Mouse (Mus musculus) heart, postnatal 10 days (tissue): ENCODE data around the gene Ryr1. TPM values are rescaled to one million over a fixed set of nuclear protein-coding genes. Genes with fewer than 3 reads are reported as not detected.

ENCODE experiments used
- DNase-seq, 2 experiments: peaks; one replicate each; pipeline ENCODE4 v3.0.0; 2021
- intact Hi-C: fragments of 180-260 bp; cut with DNase I; formaldehyde crosslinking; loops from one replicate; pipeline ENCODE4 v1.15.1; 2025
- total RNA-seq, 2 experiments: library from RNA; stranded (reverse); gene quantifications; 2 replicates each; pipeline ENCODE4 v1.2.3; 2021

Gene Ryr1
- under 1 TPM in 1 of 2 experiments, not detected in 1; 0.07 TPM for total RNA-seq

DNA sequence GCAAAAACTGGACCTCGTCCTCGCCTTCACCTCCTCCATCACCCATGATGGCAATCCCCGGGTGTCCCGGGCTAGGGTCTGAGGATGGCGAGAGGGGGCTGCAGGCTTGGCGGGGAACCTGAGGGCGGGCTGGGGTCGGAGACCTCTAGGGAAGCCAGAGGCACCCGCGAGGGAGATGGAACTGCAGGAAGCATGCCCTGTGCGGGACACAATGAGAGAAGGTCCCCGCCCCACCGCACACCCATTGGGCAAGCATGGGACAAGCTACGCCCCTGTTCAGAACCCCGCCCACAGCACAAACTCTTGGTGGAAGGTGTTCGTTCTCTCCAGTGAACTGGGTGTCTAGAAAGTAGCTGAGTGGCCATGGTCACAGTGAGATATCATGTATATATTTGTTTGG, at the start of gene Ryr1:
Gene Ryr1, minus strand, starts transcription at position 210 of the 400 bp plus-strand sequence.
- DNase-seq: peak; percentile 17 to 54
- intact Hi-C loops: loop anchor here (5.0 kb wide), 2 partner anchors 52 to 117 kb away; no protein-coding TSS in a partner anchor

DNA sequence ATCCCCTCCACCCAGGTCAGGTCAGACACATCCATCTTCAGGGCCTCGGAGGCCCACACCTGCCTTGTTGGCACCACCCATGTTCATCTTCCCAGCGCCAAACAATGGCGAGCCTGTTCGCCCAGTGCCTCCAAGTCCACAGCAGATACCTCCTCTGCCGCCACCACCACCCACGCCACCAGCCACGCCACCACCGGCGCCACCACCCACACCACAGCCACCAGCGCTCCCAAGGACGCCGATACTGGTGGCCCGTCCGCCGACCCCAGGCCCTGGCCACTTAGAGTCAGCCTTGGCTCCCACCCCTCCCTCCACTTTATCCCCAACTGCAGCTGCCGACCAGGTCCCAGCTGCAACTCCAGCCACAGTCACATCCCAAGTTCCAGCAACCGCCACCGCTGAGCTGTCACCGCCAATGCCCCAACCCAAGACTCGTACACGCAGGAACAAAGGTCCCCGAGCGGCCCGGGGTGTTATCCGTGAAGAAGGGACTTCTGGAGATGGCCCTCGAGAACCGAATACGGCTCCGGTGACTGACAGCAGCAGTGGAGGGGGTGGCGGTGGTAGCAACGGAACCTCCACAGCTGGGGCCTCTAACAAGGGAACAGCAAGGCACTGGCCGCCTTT, 47.5 kb upstream of the Ryr1 start:
- DNase-seq: no peak
- intact Hi-C loops: no loop called here

DNA sequence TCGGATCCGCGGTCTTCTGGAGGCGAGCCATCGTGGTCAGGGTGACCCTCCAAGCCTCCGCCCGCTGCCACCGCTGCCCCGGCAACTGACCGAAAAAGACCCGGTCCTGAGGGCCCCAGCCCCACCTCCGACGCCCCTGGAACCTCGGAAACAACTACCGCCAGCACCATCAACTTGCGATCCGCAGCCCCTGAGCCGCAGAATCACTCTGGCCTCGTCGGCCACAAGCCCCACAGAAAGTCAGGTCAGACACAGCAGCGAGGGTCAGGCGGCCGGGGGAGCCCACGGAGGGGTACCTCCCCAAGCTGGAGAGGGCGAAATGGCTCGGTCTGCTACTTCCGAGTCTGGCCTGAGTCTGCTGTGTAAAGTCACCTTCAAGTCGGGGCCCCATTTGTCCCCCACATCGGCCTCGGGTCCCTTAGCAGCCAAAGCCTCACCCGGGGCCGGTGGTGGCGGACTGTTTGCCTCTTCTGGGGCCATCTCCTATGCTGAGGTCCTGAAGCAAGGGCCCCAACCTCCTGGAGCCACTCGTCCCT, 46.7 kb upstream of the Ryr1 start:
- intact Hi-C loops: no loop called here
- no peak for DNase-seq

DNA sequence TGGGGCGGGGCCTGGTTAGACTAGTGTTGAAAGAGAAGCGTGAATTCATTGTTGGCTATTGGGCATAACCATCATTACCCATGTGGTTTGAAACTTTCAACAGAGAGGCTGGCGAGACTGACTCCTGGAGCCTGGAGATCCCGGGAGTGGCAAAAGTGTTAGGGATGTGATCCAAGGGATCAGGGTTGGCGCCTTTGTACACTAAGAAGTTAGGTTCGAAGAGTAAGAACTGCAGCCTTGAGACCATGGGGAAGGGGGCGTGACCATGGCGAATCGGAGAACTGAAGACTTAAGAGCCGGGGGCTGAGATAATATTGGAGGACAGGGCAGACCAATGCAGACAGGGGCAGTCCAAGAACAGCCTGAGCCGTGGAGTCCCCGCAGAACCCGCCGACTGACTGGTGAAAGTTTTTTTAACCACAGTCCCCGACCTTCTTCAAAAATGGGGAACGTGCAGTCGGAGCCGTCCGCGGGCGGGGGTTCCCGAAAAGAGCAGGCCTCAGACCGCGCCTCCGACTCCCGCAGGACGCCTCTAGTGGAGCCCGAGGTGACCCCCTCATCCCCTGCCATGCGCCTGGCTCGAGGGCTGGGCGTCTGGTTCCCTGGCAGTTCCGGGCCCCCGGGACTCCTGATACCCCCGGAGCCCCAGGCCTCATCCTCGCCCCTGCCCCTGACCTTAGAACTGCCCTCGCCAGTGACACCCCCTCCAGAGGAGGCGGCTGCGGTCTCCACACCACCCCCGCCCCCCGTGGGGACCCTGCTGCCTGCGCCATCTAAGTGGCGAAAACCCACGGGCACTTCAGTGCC, 46.0 kb upstream of the Ryr1 start:
- peak; percentile 30 to 38 for DNase-seq
- intact Hi-C loops: no loop called here

DNA sequence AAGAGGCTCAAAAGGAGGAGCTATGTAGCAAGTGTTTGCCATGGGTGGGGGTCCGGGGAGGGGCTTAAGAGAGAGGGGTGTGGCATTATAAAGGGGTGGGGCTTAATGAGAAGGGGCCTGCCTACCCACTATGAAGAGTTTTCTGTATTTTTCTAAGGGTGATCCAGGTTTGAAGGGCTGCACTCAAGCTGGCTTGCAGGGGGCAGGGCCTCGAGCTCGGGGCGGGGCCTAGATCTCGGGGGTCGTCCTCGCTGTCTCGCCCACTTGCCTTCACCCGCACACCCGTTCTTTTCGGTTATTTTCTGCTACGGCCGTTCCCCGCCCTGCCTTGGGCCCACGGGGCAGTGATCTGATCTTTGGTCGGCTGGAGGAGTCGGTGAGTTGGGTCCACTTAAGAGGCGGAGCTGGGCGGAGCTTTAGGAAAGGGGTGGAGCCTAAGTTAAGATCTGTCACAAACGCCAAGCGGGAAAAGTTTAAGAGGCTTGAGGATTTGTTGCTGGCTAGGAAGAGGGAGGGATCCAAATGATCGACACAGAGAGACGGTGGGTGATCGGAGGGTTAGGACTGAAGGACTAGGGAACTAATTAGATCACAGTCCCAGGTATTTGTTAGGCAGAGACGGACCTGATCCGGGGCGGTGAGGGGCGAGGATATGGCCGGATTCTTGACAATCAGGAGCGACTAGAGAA, 45.2 kb upstream of the Ryr1 start, which contains the start of the genes Ggn and Spred3:
Gene Ggn, plus strand, starts transcription at position 145 of the 689 bp plus-strand sequence.
Gene Spred3, minus strand, starts transcription at position 346 of the 689 bp plus-strand sequence.
- peak; percentile 82 to 86 for DNase-seq
- intact Hi-C loops: no loop called here

DNA sequence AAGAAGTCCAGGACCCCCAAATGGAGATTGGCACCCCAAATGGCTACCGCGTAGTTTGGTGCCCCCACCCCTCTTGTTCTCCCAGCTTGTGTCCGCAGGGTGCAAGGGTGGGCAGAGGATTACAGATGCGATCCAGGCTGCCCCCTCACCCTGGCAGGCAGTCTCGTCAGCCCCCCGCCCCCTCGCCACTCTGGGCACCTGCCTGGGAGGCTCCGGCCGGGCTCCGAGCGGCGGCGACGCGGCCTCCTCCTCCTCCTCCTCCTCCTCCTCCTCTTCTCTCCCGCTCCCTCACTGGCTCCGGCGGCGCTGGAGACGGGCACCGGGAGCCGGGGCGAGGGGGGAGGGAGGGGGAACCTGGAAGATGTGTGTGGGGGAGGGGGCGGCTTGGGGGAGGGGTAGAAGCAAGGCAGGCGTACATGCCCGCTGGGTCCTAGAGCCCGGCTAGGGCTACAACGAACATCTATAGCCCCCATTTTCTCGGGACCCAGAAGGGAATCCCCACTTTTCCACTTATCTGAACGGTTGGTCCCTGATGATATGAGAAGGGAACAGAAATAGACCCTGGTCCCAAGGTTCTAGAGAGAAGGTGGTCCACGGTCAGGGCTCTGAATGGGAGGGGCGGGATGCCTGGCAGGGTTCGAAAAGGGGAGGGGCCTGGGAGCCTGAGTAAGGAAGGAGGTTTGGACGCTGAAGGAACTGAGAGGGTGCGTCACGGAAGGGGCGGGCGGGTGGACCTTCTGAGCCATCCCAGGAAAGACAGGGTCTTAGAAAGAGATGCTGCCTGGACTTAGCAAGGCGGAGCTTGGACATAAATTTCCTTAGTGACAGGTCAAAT, 44.5 kb upstream of the Ryr1 start:
- peak; percentile 83 to 85 for DNase-seq
- intact Hi-C loops: loop anchor here (5.0 kb wide), 1 partner anchor 277 kb away; no protein-coding TSS in a partner anchor

DNA sequence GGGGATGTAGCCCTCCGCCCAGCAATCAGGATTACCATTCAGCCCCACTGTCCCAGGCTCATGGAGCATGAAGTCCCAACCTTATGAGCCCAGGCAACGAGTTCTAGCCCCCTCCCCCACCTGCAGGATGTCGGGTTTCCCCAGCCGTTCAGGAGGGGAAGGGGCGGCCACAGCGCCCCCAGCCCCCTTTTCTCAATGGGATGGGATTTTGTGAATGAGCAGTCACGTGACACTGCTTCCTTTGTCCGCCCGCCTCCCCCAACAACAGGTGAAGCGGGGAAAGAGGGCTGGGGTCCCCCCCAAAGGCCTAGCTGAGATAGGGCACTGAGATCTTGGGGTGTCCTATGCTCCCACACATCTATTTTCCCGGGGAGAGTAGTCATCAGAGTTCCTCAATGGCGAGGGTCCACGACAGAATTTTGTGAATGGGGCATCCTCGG, 43.8 kb upstream of the Ryr1 start:
- no peak for DNase-seq
- intact Hi-C loops: loop anchor here (5.0 kb wide), 1 partner anchor 277 kb away; no protein-coding TSS in a partner anchor

DNA sequence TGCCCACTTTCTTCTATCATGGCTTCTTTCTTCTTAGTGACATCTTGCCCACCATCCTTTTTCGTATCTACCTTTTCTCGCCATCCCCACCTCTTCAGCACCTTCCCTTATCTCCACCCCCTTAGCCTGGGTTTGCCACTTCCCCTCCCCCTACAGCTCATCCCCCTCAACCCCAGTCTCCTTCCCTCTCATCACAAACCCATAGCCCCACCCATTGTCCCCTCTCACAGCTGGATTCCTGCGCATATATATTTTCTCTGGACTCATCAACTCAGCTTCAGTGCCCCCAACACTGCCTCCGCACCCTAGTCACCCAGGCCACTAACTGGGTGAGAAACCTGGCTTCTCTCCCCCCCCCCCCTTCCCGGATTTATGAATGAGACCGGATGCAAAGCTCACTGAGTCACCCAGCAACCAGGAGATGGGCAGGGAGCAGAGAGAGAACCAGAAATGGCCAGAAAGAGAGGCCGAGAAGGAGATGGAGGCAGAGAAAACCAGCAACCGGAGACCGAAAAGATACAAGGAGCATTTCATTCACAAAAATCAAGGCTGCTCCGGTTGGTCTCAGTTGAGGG, 43.2 kb upstream of the Ryr1 start:
- intact Hi-C loops: loop anchor here (5.0 kb wide), 1 partner anchor 276 kb away; no protein-coding TSS in a partner anchor
- DNase-seq: no peak

DNA sequence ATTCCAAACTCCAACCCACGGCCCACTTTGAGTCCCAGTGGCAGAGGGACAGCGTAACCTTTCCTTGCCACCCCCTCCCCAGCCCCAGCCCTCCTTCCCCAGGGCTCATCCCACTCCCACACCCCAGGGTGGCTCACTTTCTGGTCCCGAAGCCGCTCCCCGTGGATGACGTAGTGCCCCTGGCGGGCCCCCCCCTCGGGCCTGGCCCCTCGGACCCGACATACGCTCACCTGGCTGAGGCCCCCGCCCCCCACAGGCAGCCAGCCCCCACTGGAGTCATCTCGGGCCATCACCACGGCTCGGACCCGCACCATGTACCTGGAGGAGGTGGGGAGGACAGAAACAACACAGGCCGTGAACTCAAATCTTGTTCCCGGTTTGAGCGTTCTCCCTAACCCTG, 42.7 kb upstream of the Ryr1 start:
- DNase-seq: no peak
- intact Hi-C loops: loop anchor here (5.0 kb wide), 1 partner anchor 275 kb away; no protein-coding TSS in a partner anchor

DNA sequence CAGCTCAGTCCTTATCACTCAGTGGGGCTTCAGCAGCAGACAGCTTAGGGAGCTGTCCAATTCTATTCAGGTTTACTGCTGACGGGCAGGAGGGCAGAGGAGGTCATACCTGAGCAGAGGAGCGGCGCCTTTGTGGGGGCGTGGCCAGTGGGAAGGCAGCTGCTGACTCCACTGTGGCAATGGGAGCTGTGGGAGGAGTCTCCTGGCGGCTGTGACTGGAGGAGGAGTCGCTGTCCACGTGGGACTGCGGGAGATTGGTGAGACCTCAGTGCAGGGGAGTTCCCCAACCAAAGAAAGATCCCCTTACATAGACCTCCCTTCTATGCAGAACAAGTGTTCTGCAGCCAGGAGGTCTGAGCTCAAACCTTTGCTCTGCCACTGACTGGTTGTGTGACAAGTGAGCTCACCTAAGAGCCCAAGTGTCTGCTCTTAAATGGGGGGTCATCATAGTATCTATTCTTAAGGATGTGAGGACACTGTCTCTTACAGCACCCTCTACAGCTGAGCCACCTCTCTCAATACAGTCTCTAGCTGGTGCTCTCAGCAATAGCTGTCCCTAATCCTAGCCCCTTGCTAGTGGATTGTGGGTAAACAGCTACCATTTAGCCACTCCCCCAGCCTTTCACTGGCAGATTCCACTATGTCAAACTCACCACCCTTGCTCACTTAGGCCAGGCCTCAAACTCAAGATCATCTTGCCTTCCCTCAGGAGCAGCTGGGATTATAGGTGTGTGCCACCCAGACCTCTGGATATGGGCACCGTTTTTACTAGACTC, 38.0 kb upstream of the Ryr1 start:
- intact Hi-C loops: no loop called here
- DNase-seq: peak in 1 of 2 experiments; percentile 45

DNA sequence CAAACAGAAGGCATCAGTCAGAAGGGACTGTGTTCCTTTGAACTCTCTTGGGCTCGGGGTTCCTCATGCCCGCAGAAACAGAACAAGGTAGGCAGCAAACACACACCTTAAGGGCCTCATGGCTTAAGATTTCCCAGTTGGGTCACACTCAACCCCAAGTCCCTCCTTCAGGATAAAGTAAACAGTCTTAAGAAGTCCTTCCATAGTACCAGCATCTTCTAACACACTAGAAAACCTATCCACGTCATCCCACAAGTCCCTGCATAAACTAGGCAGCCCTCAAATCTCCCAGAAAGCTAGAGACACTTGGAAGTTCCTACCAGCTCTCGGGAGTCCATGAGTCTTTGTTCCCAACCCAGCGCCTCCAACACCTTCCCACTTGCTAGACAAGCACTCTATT, 37.3 kb upstream of the Ryr1 start:
- intact Hi-C loops: no loop called here
- DNase-seq: no peak

DNA sequence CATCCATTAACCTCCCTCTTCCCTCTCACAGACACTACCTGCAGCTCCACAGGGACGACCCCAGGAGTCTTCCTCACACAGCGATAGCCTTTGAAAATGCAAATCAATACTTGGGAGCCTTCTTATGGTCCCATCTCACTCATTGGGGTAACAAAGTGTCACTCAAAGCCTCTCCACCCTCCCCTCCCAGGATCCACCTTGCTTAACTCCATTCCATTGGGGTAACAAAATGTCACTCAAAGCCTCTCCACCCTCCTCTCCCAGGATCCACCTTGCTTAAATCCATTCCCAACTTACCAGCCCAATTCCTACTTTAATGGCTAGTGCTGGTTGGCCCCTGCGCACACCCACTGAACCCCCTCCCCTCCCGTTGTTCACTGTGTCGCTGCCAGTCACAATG, 33.3 kb upstream of the Ryr1 start:
- no peak for DNase-seq
- intact Hi-C loops: loop anchor here (2.0 kb wide), 1 partner anchor 21 kb away; no protein-coding TSS in a partner anchor

DNA sequence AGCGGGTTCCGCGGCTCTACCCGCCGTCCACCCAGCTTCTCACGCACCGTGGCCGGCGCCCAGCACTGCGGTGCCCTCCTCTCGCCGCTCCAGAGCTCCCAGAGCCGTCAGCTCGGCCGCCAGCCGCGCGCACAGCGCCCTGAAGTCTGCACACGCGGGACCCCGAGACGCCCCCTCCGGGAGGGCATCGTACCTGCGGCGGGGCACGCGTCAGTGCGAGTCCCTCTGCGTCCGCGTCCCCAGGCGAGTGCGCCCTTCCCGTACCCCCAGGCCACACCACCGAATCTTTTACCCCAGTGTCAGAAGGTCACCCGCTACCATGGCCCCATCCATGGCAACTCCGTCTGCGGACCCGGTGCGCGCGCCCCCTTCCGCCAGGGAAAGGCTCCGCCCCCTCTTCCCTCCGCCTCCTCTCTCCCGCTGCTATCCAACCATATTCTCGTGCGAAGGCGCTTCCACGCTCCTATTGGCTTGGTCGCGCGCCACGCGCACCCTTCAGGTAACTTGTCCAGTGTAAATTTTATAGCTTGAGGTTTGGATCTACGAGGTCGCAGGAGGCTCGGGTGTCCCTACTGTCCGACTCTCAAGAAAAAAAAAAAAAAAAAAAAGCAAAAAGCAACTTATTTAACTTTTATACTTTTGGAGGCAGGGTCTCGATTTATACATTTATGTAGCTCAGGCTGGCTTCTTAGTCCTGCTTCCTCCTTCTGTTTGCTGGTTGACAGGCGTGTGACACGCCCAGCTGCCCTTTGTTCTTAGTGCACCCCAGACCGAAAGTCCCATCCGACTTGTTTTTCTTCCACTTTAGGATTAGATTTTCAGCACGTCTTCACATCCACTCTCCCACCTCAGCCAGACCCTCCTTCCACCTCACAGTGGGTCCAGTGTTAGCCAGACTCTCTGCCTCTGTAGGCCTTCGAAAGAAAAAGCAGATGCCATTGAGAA, 31.1 kb upstream of the Ryr1 start, which contains the start of gene Fam98c:
Gene Fam98c, minus strand, starts transcription at position 397 of the 945 bp plus-strand sequence.
- peak; percentile 86 to 88 for DNase-seq
- intact Hi-C loops: no loop called here

DNA sequence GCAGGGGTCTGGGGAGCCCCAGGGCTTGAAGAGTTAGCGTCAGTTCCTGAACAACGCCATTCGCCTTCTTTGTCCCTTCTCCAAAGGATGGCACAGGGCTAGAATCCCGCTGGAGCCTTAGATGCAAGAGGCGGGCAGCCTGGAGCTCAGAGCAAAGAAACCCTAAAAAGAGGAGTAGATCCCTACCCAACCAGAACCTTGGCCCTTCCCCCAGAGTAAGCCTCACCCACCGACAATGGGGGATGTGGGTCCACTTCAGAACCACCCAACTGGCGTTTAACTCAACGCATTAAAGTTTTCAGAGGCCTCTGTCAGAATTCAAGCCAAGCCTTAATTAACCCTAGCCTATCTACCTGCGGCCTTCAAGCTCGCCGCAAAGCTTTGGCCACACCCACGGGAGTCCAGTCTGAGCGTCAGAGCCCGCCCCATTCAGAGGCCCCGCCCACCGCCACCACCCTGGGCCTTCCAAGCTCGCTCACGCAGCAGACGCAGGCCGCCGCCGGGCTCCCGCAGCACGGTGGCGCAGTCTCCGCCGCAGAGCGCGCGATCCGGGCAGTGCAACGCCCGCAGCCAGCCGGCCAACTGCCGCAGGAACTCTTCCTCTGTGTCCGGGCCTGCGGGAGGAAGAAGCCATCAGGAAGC, 30.3 kb upstream of the Ryr1 start:
- intact Hi-C loops: no loop called here
- DNase-seq: peak; percentile 88 to 91

DNA sequence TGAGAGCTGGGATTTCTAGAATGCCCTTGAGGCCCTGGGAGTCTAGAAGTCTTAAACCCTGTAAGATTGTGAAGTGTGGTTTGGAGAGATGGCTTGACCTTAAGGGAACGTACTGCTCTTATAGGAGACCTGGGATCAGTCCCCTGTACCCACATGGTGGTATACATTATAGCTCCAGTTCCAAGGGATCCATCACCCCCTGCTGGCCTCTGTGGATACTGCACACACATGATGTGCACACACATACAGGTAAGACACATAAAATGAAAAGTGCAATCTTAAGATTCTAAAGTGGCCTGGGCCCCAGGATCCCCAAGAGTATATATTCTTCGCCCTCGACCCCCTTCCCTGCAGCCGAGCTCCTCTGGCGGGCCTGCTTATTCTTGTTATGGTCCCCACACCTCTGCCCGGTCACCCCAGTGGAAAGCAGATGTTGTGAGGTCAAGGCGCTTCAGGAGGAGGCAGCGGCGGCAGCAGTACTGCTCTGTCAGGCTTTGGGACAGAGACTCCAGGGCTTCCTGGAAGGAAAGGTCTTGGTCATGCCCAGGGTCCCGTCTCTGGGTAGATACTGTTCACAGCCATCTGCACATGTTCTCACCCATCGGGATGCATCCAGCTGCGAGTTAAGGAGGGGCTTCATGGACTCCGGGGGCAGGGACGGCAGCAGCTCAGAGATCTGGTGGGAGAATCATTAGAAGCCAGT, 29.2 kb upstream of the Ryr1 start:
- no peak for DNase-seq
- intact Hi-C loops: no loop called here

DNA sequence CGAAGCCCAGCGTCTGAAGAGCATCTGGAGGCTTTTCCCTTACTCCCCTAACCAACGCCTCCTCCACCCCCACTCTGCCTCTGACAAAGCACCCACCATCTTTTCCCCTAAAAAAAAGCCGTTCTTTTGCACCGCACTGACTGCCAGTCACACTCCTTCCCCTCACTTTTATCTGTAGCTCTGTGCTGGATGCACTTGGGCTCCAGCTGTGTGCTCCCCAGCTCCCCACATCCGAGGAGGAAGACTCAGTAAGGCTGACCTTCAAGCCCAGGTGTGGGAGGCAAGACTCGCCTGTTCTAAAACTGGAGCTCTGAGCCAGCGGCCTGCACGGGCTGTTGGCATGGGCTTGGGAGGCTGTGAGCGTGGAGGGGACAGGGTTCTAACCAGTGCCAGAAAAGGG, 26.5 kb upstream of the Ryr1 start:
- intact Hi-C loops: no loop called here
- DNase-seq: no peak
